Mouse (Mus musculus): Measurements from ENCODE around the gene Sertad1. TPM values are rescaled to one million over a fixed set of nuclear protein-coding genes. Genes with fewer than 3 reads are reported as not detected.

Gene Sertad1
- total RNA-seq, 2 experiments from 2014 or later = 6.8 to 7.5 TPM

- DNase-seq = no peak
These were observed 12.3 kb downstream of the Sertad1 start, which contains the start of gene Prx for GRCm38 (mm10) chr7:27499036-27499435. Gene Prx, plus strand, starts transcription at chr7:27499324.

GRCm38 (mm10) chr7:27501620-27502019, 14.9 kb downstream of the Sertad1 start:
- DNase-seq = peak; percentile 84

- no peak for DNase-seq
These were observed 20.2 kb downstream of the Sertad1 start for GRCm38 (mm10) chr7:27506765-27507370.

GRCm38 (mm10) chr7:27507711-27508647, 21.3 kb downstream of the Sertad1 start:
- DNase-seq = peak; percentile 96

GRCm38 (mm10) chr7:27508648-27509005, 21.9 kb downstream of the Sertad1 start:
- peak; percentile 47 for DNase-seq

GRCm38 (mm10) chr7:27510809-27511208, 24.1 kb downstream of the Sertad1 start:
- no peak for DNase-seq

- DNase-seq = no peak
These were observed 28.3 kb downstream of the Sertad1 start for GRCm38 (mm10) chr7:27514961-27515360.

- no peak for DNase-seq
These were observed 31.6 kb downstream of the Sertad1 start for GRCm38 (mm10) chr7:27518314-27518713.

GRCm38 (mm10) chr7:27520104-27520503, 33.4 kb downstream of the Sertad1 start:
- DNase-seq = no peak

- DNase-seq = no peak
These were observed 33.9 kb downstream of the Sertad1 start for GRCm38 (mm10) chr7:27520599-27520998.

GRCm38 (mm10) chr7:27522967-27523366, 36.3 kb downstream of the Sertad1 start, which contains the start of gene Hipk4:
Gene Hipk4, plus strand, starts transcription at chr7:27523267.
- DNase-seq = no peak

- no peak for DNase-seq
These were observed 37.1 kb downstream of the Sertad1 start for GRCm38 (mm10) chr7:27523805-27524204.

- no peak for DNase-seq
These were observed 39.5 kb downstream of the Sertad1 start for GRCm38 (mm10) chr7:27526039-27526827.

GRCm38 (mm10) chr7:27529070-27529469, 42.4 kb downstream of the Sertad1 start:
- no peak for DNase-seq

GRCm38 (mm10) chr7:27530937-27531336, 44.2 kb downstream of the Sertad1 start:
- no peak for DNase-seq

GRCm38 (mm10) chr7:27531707-27532106, 45.0 kb downstream of the Sertad1 start:
- no peak for DNase-seq

GRCm38 (mm10) chr7:27532480-27533050, 45.9 kb downstream of the Sertad1 start:
- no peak for DNase-seq

GRCm38 (mm10) chr7:27535386-27535785, 48.7 kb downstream of the Sertad1 start:
- no peak for DNase-seq

GRCm38 (mm10) chr7:27536618-27537017, 49.9 kb downstream of the Sertad1 start:
- DNase-seq = no peak

- DNase-seq = no peak
These were observed 51.3 kb downstream of the Sertad1 start for GRCm38 (mm10) chr7:27537998-27538397.

- no peak for DNase-seq
These were observed 52.1 kb downstream of the Sertad1 start for GRCm38 (mm10) chr7:27538797-27539196.

Data from gastrocnemius, postnatal 25 days (tissue).